Mouse (Mus musculus) cerebellum, adult 18-20 months (tissue): ENCODE measurements at regions not wholly inside any gene's neighbourhood (a gene's known extent, or its start where the extent isn't known, plus 50 kb on each side); places are given as distances from the start of the nearest gene placed in this dataset.
A peak's percentile ranks its signal among the peaks of the same experiment; 100 is the strongest.
"Not testable (repeated sequence)": the region's sequence is repeated elsewhere in the genome, so short reads cannot be mapped to it uniquely, and the experiment has no call there.

ENCODE experiments used
- DNase-seq, 2 experiments: peaks; one replicate each; pipeline ENCODE4 v3.0.0; 2021

GRCm38 (mm10) chr2:109402556-109402955 lies 122.0 kb upstream of the Mettl15 start:
- DNase-seq, result no peak

GRCm38 (mm10) chr2:109404262-109404661 lies 123.7 kb upstream of the Mettl15 start:
- DNase-seq, result no peak

GRCm38 (mm10) chr2:109406591-109407079 lies 126.1 kb upstream of the Mettl15 start:
- no peak for DNase-seq

- no peak for DNase-seq
These were observed 139.6 kb upstream of the Mettl15 start for GRCm38 (mm10) chr2:109420098-109420497.

- no peak for DNase-seq
These were observed 150.6 kb upstream of the Mettl15 start for GRCm38 (mm10) chr2:109431183-109431582.

GRCm38 (mm10) chr2:109442551-109443120 lies 162.1 kb upstream of the Mettl15 start:
- no peak for DNase-seq

- DNase-seq, result no peak
These were observed 163.0 kb upstream of the Mettl15 start for GRCm38 (mm10) chr2:109443521-109444066.

GRCm38 (mm10) chr2:109462246-109462645 lies 181.7 kb upstream of the Mettl15 start:
- not testable (repeated sequence) for DNase-seq

- no peak for DNase-seq
These were observed 190.2 kb upstream of the Bdnf start for GRCm38 (mm10) chr2:109484306-109484705.

- DNase-seq, result no peak
These were observed 186.9 kb upstream of the Bdnf start for GRCm38 (mm10) chr2:109487591-109487990.

GRCm38 (mm10) chr2:109502186-109502585 lies 172.3 kb upstream of the Bdnf start:
- peak; percentile 78 to 79 for DNase-seq

- DNase-seq, result no peak
These were observed 169.6 kb upstream of the Bdnf start for GRCm38 (mm10) chr2:109504906-109505305.

- DNase-seq, result no peak
These were observed 164.2 kb upstream of the Bdnf start for GRCm38 (mm10) chr2:109510070-109510979.

GRCm38 (mm10) chr2:109511142-109511541 lies 163.4 kb upstream of the Bdnf start:
- DNase-seq, result no peak

GRCm38 (mm10) chr2:109519261-109519660 lies 155.2 kb upstream of the Bdnf start:
- DNase-seq, result no peak

GRCm38 (mm10) chr2:109520471-109520870 lies 154.0 kb upstream of the Bdnf start:
- no peak for DNase-seq

- DNase-seq, result no peak
These were observed 135.0 kb upstream of the Bdnf start for GRCm38 (mm10) chr2:109539519-109539918.

- DNase-seq, result peak; percentile 82 to 84
These were observed 127.9 kb upstream of the Bdnf start for GRCm38 (mm10) chr2:109546486-109547115.

GRCm38 (mm10) chr2:109554644-109555043 lies 119.9 kb upstream of the Bdnf start:
- no peak for DNase-seq

- DNase-seq, result no peak
These were observed 115.1 kb upstream of the Bdnf start for GRCm38 (mm10) chr2:109559088-109560030.

- DNase-seq, result no peak
These were observed 111.5 kb upstream of the Bdnf start for GRCm38 (mm10) chr2:109562996-109563395.

- no peak for DNase-seq
These were observed 97.6 kb upstream of the Bdnf start for GRCm38 (mm10) chr2:109576946-109577345.
